Mouse (Mus musculus): ENCODE data around the gene Cblb.
A peak's percentile ranks its signal among the peaks of the same experiment; 100 is the strongest.

Gene Cblb

GRCm38 (mm10) chr16:52038283-52038682 is 7.3 kb downstream of the Cblb start:
- DNase-seq (ENCODE audit: low read depth, low spot score), result no peak

GRCm38 (mm10) chr16:52038821-52039220 is 7.8 kb downstream of the Cblb start:
- DNase-seq (ENCODE audit: low read depth, low spot score), result no peak

GRCm38 (mm10) chr16:52040937-52041336 is 9.9 kb downstream of the Cblb start:
- DNase-seq (ENCODE audit: low read depth, low spot score), result no peak

GRCm38 (mm10) chr16:52042667-52043379 is 11.8 kb downstream of the Cblb start:
- DNase-seq (ENCODE audit: low read depth, low spot score), result no peak

GRCm38 (mm10) chr16:52043380-52044117 is 12.5 kb downstream of the Cblb start:
- no peak for DNase-seq (ENCODE audit: low read depth, low spot score)

GRCm38 (mm10) chr16:52044518-52044917 is 13.5 kb downstream of the Cblb start:
- no peak for DNase-seq (ENCODE audit: low read depth, low spot score)

- no peak for DNase-seq (ENCODE audit: low read depth, low spot score)
Observed at GRCm38 (mm10) chr16:52044985-52045384, 14.0 kb downstream of the Cblb start.

- no peak for DNase-seq (ENCODE audit: low read depth, low spot score)
Observed at GRCm38 (mm10) chr16:52046464-52046863, 15.4 kb downstream of the Cblb start.

- no peak for DNase-seq (ENCODE audit: low read depth, low spot score)
Observed at GRCm38 (mm10) chr16:52051106-52051505, 20.1 kb downstream of the Cblb start.

GRCm38 (mm10) chr16:52052734-52053133 is 21.7 kb downstream of the Cblb start:
- no peak for DNase-seq (ENCODE audit: low read depth, low spot score)

GRCm38 (mm10) chr16:52055236-52055635 is 24.2 kb downstream of the Cblb start:
- no peak for DNase-seq (ENCODE audit: low read depth, low spot score)

- no peak for DNase-seq (ENCODE audit: low read depth, low spot score)
Observed at GRCm38 (mm10) chr16:52056164-52056563, 25.1 kb downstream of the Cblb start.

GRCm38 (mm10) chr16:52057335-52057734 is 26.3 kb downstream of the Cblb start:
- DNase-seq (ENCODE audit: low read depth, low spot score), result no peak

- no peak for DNase-seq (ENCODE audit: low read depth, low spot score)
Observed at GRCm38 (mm10) chr16:52059535-52059934, 28.5 kb downstream of the Cblb start.

- DNase-seq (ENCODE audit: low read depth, low spot score), result peak; percentile 9
Observed at GRCm38 (mm10) chr16:52060100-52060719, 29.2 kb downstream of the Cblb start.

GRCm38 (mm10) chr16:52061015-52061481 is 30.0 kb downstream of the Cblb start:
- peak; percentile 72 for DNase-seq (ENCODE audit: low read depth, low spot score)

- no peak for DNase-seq (ENCODE audit: low read depth, low spot score)
Observed at GRCm38 (mm10) chr16:52064309-52065105, 33.5 kb downstream of the Cblb start.

GRCm38 (mm10) chr16:52067632-52068516 is 36.8 kb downstream of the Cblb start:
- DNase-seq (ENCODE audit: low read depth, low spot score), result no peak

- no peak for DNase-seq (ENCODE audit: low read depth, low spot score)
Observed at GRCm38 (mm10) chr16:52068517-52068874, 37.5 kb downstream of the Cblb start.

GRCm38 (mm10) chr16:52069648-52070047 is 38.6 kb downstream of the Cblb start:
- DNase-seq (ENCODE audit: low read depth, low spot score), result no peak

GRCm38 (mm10) chr16:52070128-52070527 is 39.1 kb downstream of the Cblb start:
- no peak for DNase-seq (ENCODE audit: low read depth, low spot score)

Data from 3T3-L1 (cell line).